Mouse (Mus musculus) heart, postnatal 14 days (tissue): ENCODE results near the gene Fabp3. TPM values are rescaled to one million over a fixed set of nuclear protein-coding genes. Genes with fewer than 3 reads are reported as not detected.
A peak's percentile ranks its signal among the peaks of the same experiment; 100 is the strongest.

Experiments
- DNase-seq, 2 experiments: peaks; one replicate each; pipeline ENCODE4 v3.0.0; 2021 to 2022
- intact Hi-C: fragments of 180-260 bp; cut with DNase I; formaldehyde crosslinking; loops from one replicate; pipeline ENCODE4 v1.15.1; 2025
- total RNA-seq, 2 experiments: library from RNA; stranded (reverse); gene quantifications; 2 replicates each; pipeline ENCODE4 v1.2.3; 2021

The Fabp3 gene
- total RNA-seq, 2 experiments from 2014 or later: 5,520 to 6,453 TPM

DNA sequence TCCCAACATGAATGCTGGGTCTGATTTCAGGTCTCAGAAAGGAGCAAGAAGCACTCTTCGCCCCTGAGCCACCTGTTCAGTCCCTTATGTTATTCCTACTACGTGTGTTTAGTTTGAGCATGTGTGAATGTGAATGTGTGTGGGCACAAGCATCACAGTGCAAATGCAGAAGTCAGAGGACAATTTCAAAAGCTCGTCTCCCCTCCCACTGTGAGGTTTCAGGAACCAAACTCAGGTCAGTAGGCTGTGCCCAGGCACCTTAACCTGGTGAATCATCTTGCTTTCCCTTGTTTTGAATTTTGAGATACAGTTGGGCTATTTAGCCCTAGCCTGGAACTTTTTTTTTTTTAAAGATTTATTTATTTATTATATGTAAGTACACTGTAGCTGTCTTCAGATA is 18.6 kb upstream of the Fabp3 start:
- no peak for DNase-seq
- intact Hi-C loops: no loop called here

DNA sequence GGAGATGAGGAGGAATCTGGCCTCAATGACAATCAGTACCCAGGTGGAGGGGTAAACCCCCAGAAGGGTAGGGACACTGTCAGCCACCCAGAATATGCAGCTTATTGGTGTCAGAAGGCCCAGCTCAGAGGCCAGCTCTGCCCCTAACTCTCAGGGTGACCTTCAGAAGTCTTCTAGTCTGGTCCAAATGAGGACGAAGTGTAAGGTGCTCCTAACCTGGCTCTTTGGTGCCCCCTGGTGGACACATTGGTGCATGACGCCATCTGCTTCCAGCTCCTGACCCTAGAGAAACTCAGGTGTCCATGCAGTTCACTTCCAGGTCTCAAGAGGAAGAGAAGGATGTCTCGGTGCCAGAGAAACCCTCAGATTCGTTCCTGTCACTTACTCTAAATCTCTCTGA is 16.1 kb upstream of the Fabp3 start:
- intact Hi-C loops: loop anchor here (1.0 to 2.0 kb wide), 2 partner anchors 28 to 93 kb away; no protein-coding TSS in a partner anchor
- DNase-seq: peak; percentile 73 to 84

DNA sequence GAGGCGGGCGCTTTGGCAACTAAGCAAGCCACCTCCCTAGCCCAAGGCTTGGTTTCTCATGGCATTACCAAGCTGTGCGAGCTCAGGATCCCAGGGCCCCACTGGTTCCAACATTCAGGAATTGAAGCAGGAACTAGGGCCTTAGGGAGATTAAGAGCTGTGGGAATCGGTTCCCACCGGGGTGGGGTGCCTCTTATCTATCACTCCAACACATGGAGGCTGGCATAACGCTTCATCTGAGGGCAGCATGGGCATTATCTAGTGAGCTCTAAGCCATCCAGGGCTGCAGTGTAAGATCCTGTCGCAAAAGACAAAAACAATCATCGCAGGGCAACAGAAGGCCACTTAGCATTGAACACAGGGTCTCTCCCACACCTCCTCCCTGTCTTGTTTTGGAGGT is 13.9 kb upstream of the Fabp3 start:
- intact Hi-C loops: no loop called here
- DNase-seq: no peak

DNA sequence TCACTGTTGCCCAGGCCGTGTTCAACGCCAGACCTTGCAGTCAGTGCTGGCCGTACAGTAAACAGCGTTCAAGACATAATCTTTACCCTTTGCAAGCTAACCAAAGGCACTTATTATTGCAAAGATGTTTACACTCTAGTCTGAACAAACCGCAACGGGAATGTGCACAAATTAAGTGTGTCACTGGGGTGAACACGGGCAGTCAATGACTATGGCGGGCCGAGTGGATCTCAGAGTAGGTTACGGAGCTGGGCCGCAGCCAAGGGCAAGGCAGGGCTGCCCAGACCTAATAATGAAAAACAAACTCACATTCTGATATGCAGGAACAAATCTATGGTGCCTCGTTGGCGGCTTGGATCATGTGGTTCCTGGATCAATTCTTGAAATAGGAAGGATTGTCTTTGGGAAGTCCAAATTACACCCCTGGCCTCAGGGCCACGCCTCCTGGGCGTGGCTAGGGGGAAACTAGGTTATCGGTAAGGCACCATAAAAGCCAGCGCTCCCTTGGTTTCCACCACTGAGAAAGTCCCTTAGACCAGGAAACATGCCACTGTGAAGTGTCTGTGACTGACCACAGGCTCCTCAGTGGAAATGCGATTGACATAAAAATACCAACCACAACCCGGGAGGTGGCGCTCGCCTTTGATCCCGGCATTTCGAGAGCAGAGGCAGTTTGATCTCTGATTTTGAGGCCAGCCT is 13.2 kb upstream of the Fabp3 start:
- intact Hi-C loops: no loop called here
- DNase-seq: peak in 1 of 2 experiments; percentile 43

DNA sequence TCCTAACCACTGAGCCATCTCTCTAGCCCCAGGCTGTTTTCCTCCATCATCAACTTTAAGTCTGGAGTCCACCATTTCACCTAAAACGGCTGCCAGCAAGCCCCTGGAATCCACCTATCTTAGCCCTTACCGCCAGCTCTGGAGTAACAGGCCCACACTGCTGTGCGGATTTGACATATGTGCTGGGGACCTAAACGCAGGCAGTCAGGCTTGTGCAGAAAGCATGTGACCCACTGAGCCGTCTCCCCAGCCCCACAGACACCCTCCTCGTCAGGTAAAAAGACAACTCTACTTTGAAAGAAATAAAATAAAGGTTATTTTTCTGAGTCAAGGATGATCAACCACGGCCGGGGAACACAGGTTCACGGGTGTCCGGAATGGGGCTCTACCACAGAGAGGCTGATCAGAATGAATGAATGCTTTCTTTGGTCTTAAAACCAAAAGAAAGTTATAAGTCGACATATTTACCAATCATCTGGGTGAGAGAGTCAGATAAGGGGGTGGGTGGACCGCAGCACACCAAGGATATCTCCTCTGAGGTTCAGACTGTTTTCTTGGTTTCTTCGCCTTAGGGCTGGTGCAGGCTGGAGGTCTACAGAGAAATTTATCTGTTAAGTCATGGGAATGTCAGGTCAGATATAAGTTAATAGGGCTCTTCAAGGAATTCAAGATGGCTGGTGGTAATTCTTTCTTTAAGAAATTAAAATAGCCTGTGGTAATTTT is 12.0 kb upstream of the Fabp3 start:
- no peak for DNase-seq
- intact Hi-C loops: no loop called here

DNA sequence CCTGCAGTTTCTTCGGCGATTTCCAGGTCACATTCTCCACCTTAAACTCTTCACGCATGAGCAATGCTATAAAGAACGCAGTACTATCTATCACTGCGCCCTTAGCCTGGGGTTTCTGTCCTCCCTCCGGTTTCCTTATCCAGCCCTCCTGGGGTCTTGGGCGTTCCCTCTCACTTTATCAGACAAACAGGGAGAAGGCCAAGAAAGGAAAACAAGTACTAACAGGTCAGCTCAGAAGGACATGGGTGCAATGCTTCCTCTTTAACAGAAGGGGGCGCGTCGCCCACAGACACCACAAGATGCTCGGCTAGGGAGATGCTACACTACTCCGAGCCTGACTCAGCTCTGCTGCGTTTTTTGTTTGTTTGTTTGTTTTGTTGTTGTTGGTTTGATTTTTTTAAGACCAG is 11.3 kb upstream of the Fabp3 start:
- intact Hi-C loops: no loop called here
- no peak for DNase-seq

DNA sequence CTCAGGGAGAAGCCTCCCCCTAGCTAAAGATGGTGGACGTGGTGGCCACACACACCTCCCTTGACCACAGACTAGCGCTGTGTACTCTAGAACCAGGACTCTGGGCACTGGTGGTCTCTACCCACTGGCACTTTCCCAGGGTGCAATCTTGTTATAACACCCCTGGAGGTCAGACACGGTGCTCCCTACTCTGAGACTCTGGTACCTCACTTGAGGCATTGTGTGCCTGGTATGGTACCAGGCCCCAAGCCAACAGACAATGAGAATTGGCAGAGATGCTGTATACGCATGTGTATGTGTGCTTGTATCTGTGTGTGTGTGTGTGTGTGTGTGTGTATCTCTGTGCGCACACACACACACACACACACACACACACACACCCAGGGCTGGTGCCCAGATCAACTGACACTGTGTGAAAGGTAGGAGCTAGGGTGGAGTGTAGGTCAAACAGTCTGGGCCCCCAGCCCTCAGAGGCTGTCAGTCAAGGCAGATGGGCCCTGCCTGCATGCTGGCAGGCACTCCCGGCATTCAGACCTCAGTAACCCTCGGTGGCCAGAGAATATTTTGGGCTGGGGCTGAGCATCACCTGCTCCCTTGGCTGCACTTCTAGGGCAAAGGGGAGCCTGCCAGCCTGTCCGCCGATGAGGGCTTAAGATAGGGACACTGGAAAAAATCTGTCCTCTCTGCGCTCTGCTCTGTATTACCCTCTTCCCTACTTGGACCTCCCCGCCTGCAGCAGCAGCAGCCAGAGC is 9.3 kb upstream of the Fabp3 start:
- DNase-seq: peak; percentile 67 to 84
- intact Hi-C loops: no loop called here

DNA sequence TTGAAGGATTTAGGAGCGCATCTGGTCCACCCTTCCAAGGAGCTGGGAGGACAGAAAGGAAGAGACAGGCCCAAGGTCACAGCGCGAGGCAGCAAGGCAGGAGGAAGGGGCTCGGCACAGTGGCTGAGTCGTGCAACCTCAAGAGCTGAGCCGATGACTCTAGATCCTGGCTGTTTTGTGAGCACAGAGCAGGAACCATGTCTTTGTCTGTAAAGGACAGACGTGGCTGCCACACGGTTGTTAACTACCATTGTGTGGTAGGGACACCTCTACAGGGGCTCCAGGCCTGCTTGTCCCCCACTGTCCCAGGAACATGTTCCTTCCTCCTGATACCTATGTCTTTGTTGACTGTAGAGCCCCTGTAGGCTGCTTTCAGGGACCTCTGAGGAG is 8.8 kb upstream of the Fabp3 start:
- intact Hi-C loops: no loop called here
- no peak for DNase-seq

DNA sequence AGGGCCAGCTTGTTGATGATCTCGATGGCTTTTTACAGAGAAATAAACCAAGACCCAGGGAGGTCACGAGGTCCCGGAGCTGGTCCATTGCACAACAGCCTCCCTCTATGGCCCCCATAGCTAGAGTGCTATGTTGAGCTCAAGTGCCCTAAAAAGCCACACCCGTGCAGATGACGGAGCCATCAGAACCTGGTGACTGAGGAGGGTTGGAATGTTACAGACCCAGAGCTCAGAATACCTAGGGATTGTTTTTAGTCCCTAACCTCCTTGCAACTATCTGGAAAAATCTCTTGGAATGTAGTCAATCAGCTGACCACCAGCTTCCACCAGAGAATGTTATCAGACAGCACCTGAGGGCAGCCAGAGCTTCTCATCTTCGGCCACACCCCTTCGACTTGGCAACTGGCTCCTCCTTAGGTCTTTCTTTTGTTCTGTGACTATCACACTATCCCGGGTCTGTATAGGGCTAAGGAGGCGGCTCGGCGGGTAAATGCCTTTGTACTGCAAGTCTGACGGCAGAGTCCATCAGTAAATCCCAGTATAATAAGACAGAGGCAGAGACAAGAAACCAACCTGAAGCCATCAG is 6.0 kb upstream of the Fabp3 start:
- intact Hi-C loops: no loop called here
- DNase-seq: no peak

DNA sequence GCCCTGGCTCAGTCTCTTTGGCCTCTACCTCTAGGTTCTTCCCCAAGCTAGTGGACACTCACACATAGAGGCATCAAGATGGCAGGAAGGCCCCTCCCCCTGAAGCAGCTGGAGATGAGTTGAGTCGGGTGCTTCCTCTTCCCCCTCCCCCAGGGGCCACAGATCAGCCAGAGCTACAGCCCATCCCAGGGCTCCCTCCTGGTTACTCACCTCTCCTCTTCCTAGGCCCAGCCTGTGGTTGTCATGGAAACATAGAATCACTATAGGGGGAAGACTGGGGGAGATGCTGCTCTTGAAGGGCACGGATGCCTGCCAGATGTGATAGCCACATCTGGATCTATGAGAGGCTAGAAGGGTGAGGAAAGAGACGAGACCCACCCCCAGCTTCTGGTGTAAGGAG is 3.6 kb upstream of the Fabp3 start:
- intact Hi-C loops: no loop called here
- no peak for DNase-seq

DNA sequence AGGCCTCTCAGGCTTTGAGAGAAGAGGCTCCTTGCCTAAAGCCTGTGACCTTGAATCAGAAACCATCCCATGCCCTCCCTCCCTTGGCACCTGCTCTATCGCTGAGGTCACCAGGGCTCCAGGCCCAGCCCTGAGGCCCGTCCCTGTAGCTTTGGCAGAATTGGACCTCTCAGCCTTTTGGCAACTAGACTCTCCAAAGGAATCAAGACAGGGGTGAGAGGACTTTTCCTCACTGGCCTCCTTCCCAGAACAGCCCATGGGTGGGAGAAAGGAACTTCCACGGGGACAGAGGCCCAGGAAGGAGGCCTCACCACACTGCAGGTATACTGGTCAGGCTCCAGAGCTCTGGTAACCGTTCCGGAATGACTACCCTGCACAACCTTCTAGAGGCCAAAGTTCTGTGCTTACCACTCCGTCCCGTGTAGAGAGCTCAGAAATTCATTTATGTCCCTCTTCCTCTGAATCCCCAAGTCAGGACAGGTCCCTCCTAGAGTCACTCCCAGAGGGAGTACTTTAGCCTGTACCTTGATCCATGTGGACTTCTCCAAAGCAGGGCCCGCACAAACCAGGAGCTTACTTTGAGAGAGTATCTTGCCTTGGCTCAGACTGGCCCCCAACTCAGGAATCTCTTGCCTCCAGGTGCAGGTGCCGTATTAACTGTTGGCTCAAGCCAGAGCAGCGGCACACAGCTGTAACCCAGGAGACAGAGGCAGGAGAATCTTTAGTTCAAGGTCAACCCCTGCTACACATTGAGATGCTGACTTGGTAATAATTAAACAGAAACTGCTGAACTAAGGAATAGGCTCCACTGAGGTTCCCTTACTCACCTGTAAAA is 1.4 kb upstream of the Fabp3 start:
- peak; percentile 61 to 79 for DNase-seq
- intact Hi-C loops: no loop called here

DNA sequence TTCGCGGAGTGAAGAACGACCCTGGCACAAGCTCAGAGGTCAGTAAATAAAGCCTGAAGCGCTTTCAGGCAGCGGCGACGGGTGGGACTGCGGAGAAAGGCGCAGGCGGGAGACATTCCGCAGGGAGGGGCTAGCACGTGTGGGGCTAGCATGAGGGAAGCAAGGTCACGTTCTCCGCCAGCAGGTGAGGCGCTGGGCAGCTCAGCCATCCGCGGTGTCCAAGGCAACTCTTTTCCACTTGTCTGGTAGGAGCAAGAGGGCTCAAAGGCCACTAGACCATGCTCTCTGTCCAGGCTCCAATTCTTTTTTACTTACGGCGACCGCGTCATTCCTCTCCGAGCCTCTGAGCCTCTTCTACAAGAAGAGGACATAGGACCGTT is 554 bp upstream of the Fabp3 start:
- peak; percentile 57 to 72 for DNase-seq
- intact Hi-C loops: no loop called here

DNA sequence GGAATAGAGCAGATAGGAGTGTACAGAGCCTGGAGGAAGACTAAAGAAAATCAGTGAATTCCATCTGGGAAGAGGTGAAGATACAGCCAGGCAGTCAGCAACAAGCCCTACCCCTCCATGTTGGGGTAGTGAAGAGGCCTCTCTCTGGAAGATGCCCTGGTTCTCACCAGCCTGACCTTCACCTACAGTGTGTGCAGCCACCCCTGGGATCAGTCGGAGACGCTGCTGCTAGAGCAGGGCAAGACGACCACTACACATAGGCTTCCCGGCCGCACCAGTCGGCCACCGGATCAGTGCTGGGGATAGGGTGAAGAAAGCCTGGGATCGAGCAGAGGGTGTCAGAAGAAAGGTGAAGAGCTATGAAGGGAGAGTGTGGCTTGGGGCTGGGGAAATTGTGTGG is 859 bp downstream of the Fabp3 start:
- intact Hi-C loops: no loop called here
- DNase-seq: no peak

DNA sequence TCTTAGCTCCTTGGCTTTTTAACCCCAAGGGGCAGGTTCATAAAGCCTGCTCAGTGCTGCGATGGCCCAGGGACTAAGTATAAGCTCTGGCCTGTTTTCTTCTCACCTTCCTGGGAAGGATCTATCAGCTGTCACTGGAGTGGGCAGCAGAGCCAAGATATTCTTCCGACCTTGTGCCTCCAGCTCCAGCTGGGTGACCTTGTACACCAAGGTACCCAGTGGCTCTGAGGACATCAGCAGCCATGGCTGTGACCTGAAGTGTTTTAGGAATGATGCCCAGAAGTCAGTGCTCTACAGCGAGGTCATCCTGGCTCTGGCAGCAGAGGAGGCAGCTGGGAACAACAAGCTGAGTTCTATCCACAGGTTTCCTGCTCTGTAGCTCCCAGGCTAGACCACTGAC is 4.1 kb downstream of the Fabp3 start:
- intact Hi-C loops: no loop called here
- peak; percentile 42 to 63 for DNase-seq

DNA sequence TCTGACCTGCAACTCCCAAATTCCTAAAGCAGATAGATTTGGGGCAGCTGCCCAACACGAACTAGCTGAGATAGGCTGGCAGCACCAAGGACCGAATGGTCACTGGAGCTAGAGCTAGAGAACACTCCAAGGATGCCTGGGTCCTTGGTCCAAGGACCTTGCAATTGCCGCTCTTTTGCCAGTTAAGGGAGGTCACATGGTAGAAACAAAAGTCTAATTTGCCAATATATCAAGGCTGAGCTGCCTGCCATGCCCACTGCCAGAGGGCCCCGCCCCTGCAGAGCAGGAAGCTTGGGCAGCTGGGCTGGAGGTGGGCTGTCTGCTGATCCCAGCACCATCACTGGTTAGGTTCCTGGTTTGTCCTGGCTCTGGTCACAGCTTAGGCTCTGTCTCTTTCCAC is 5.2 kb downstream of the Fabp3 start:
- intact Hi-C loops: no loop called here
- DNase-seq: no peak

DNA sequence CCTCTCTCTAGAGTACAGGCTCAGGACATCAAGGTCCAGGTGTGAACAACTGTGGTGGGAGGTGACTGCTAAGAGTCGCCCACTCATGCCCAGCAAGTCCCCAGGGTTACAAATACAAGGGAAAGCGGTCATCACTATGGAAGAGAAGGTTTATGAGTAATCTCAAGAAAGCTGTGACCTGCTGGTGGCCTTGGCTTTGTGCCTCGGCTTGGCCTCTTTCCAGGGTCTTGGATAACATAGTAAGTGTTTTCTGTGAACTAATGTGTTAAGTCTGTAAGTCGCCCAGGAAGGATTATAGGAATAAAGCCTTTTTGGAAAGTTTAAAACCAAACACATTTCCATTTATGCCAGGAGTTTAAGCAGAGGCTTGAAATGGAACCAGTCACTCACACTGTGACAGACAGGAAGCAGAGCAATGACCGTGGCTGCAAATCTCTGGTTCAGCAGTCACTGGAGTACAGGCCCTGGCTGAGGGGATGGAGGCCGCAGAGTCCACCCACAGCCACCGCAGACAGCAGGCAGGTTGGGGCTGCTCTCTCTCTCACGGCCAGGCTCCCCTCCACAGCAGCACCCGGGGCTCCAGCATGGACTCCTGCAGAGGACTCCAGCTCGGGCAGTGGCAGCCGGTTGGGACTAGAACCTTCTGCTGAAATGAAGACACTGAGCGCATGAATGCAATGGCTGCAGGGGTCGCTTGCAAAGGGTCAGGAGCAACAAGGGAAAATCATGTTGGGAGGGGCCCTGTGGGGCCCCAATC is 7.6 kb downstream of the Fabp3 start:
- intact Hi-C loops: no loop called here
- DNase-seq: peak; percentile 31 to 63

DNA sequence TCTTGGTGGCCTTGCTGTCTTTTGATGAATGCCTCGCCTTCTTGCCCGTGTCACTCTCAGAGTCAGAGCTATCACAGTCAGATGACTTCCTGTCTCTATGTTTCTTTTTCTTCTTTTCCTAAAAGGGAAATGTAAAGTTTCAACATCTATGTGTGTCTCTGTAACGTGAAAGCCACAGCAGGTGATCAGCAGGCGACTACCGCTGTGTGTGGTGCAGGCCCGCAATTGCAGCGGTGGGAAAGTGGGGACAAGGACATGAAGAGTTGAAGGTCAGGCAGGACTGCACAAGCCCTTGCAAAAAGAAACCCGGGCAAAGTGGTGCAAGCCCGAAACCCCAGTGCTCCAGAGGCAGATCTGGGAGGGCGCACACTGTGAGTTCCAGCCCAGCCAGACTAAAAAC is 8.3 kb downstream of the Fabp3 start:
- intact Hi-C loops: no loop called here

DNA sequence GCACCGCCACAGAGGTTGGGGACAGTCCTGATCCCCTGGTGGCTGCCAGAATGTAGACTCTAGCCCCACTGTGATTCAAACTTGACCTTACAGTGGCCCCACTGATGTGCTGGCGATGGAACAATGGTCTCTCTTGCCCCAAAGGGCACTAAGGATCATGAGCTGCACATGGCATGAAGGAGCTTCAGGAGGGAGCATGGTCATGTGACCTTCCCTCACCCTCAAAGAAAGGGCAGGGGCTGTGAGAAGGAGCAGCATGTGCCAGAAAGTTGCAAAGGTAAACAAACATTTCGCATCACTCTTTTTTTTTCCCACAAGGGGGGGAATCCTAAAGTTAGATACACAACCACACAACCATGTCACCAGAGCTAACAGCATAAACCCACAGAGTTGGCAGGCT is 9.7 kb downstream of the Fabp3 start:
- DNase-seq: no peak
- intact Hi-C loops: no loop called here

More for the DNA sequence above, 8.3 kb downstream of the Fabp3 start:
- DNase-seq: peak in 1 of 2 experiments; percentile 6

DNA sequence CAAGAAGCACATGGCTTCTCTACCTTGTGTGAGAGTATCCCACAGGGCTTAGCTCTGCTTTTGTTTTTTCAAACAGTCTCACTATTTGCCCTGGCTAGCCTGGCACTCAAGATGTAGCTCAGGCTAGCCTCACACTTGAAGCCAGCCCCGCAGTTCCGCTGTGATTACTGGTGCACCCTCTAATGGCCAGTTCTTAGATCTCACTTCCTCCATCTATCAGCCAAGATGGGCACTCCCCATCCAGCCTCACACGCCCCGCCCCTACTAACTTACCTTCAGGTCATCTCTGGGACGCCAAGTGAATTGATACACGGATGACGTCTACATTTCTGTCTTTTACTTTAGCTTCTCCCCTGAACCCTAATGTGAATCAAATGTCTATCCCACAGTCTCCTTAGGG is 11.2 kb downstream of the Fabp3 start:
- DNase-seq: no peak
- intact Hi-C loops: no loop called here

DNA sequence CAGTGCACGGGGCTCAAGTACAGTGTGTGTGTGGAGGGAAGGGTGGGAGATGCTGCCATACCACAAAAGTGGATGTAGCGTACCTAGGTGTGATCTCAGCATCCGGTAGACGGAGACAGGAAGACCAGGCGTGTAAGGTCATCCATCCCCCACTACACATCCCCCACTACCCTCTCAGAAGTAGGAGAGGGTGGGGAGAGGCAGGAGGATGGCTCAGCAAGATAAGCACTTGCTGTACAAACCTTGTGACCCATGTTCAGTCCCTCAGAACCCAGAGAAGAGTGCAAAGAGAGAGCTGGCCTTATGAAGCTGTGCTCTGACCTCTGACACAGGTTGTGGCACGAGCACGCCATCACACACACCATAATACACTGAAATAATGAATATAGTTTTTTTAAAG is 13.2 kb downstream of the Fabp3 start:
- DNase-seq: no peak
- intact Hi-C loops: no loop called here
